Mouse (Mus musculus): Measurements from ENCODE around the gene Gm9844. TPM values are rescaled to one million over a fixed set of nuclear protein-coding genes. Genes with fewer than 3 reads are reported as not detected.

Gm9844 gene
- polyA plus RNA-seq, 2 experiments, result 1.3 to 1.5 TPM

GRCm38 (mm10) chr7:24896269-24896668 is 34.3 kb downstream of the Gm9844 start:
- H3K27ac ChIP-seq, result no peak overlapping the region
- no peak for DNase-seq (ENCODE audit: low read depth in 3 of 3, low spot score in 3 of 3)
- WGBS (ENCODE audit: insufficient replicate concordance), result 83% methylated on average over 8 of the region's 8 CpGs

GRCm38 (mm10) chr7:24897224-24897623 is 35.2 kb downstream of the Gm9844 start, which contains the start of gene Cd79a:
Gene Cd79a (plus strand): TSS chr7:24897381.
- Histone ChIP-seq H3K9ac (replicated peaks) (no peak within 1 kb of the TSS), H3K4me2 (ENCODE audit: low read depth) (no peak within 1 kb of the TSS), H3K4me3 (ENCODE audit: insufficient read depth in 1 of 2, low read depth in 2 of 2, low read length in 2 of 2) (no peak within 1 kb of the TSS), H3K9me3 (ENCODE audit: control insufficient read depth, low read length) (no peaks in the 10 kb centered on the region), H3K4me1 (replicated peaks; ENCODE audit: control insufficient read depth in 2 of 2, insufficient read depth in 2 of 2, low read length in 1 of 2) (peaks cover 6% of the 10 kb centered on the region in 2 experiments), H3K27ac (no peak within 1 kb of the TSS), H3K36me3 (replicated peaks; ENCODE audit: control insufficient read depth, insufficient read depth, low read depth) (no peaks in the 10 kb centered on the region), H3K27me3 (ENCODE audit: control insufficient read depth, insufficient read depth, low read length) (no peaks in the 10 kb centered on the region)
- ATAC-seq (ENCODE audit: insufficient read depth), result no peak
- 56% methylated on average over 12 of the region's 12 CpGs for WGBS (ENCODE audit: insufficient replicate concordance)
- no peak for DNase-seq (ENCODE audit: low read depth in 3 of 3, low spot score in 3 of 3)
- TF ChIP-seq EP300 (IDR thresholded peaks at IDR 0.05; ENCODE audit: low read depth), result no peak
- TF ChIP-seq CTCF (IDR thresholded peaks at IDR 0.05; ENCODE audit: low read depth), result no peak

More at GRCm38 (mm10) chr7:24896269-24896668, 34.3 kb downstream of the Gm9844 start:
- Histone ChIP-seq H3K36me3 (replicated peaks; ENCODE audit: control insufficient read depth, insufficient read depth, low read depth) (no peaks in the 10 kb centered on the region), H3K27me3 (ENCODE audit: control insufficient read depth, insufficient read depth, low read length) (no peaks in the 10 kb centered on the region), H3K4me2 (ENCODE audit: low read depth) (no peak overlapping the region), H3K4me3 (ENCODE audit: insufficient read depth in 1 of 2, low read depth in 2 of 2, low read length in 2 of 2) (no peak overlapping the region), H3K9ac (replicated peaks) (no peak overlapping the region), H3K4me1 (replicated peaks; ENCODE audit: control insufficient read depth in 2 of 2, insufficient read depth in 2 of 2, low read length in 1 of 2) (no peaks in the 10 kb centered on the region), H3K9me3 (ENCODE audit: control insufficient read depth, low read length) (no peaks in the 10 kb centered on the region)
- TF ChIP-seq EP300 (IDR thresholded peaks at IDR 0.05; ENCODE audit: low read depth) (no peak), CTCF (IDR thresholded peaks at IDR 0.05; ENCODE audit: low read depth) (no peak)
- ATAC-seq (ENCODE audit: insufficient read depth), result no peak

GRCm38 (mm10) chr7:24897959-24898358 is 35.9 kb downstream of the Gm9844 start:
- 62% methylated on average over 5 of the region's 5 CpGs for WGBS (ENCODE audit: insufficient replicate concordance)
- no peak overlapping the region for H3K9ac ChIP-seq (replicated peaks)
- H3K4me1 ChIP-seq (replicated peaks; ENCODE audit: control insufficient read depth in 2 of 2, insufficient read depth in 2 of 2, low read length in 1 of 2), result peaks cover 10 to 11% of the 10 kb centered on the region in 2 experiments
- TF ChIP-seq EP300 (IDR thresholded peaks at IDR 0.05; ENCODE audit: low read depth), result no peak
- TF ChIP-seq CTCF (IDR thresholded peaks at IDR 0.05; ENCODE audit: low read depth), result no peak
- ATAC-seq (ENCODE audit: insufficient read depth) (no peak), DNase-seq (ENCODE audit: low read depth in 3 of 3, low spot score in 3 of 3) (no peak)
- H3K27ac ChIP-seq, result no peak overlapping the region
- H3K4me3 ChIP-seq (ENCODE audit: insufficient read depth in 1 of 2, low read depth in 2 of 2, low read length in 2 of 2), result no peak overlapping the region
- H3K4me2 ChIP-seq (ENCODE audit: low read depth), result no peak overlapping the region
- H3K9me3 ChIP-seq (ENCODE audit: control insufficient read depth, low read length), result no peaks in the 10 kb centered on the region
- H3K27me3 ChIP-seq (ENCODE audit: control insufficient read depth, insufficient read depth, low read length), result no peaks in the 10 kb centered on the region
- no peaks in the 10 kb centered on the region for H3K36me3 ChIP-seq (replicated peaks; ENCODE audit: control insufficient read depth, insufficient read depth, low read depth)

GRCm38 (mm10) chr7:24901114-24901513 is 39.1 kb downstream of the Gm9844 start:
- ATAC-seq (ENCODE audit: insufficient read depth), result no peak
- H3K4me3 ChIP-seq (ENCODE audit: insufficient read depth in 1 of 2, low read depth in 2 of 2, low read length in 2 of 2), result no peak overlapping the region

GRCm38 (mm10) chr7:24901842-24902241 is 39.8 kb downstream of the Gm9844 start:
- no peak for TF ChIP-seq CTCF (IDR thresholded peaks at IDR 0.05; ENCODE audit: low read depth)
- no peak for TF ChIP-seq EP300 (IDR thresholded peaks at IDR 0.05; ENCODE audit: low read depth)
- Histone ChIP-seq H3K36me3 (replicated peaks; ENCODE audit: control insufficient read depth, insufficient read depth, low read depth) (no peaks in the 10 kb centered on the region), H3K27ac (peak overlapping the region; percentile 91), H3K27me3 (ENCODE audit: control insufficient read depth, insufficient read depth, low read length) (no peaks in the 10 kb centered on the region), H3K4me2 (ENCODE audit: low read depth) (peak overlapping the region; percentile 87), H3K9me3 (ENCODE audit: control insufficient read depth, low read length) (no peaks in the 10 kb centered on the region), H3K4me3 (ENCODE audit: insufficient read depth in 1 of 2, low read depth in 2 of 2, low read length in 2 of 2) (no peak overlapping the region), H3K4me1 (replicated peaks; ENCODE audit: control insufficient read depth in 2 of 2, insufficient read depth in 2 of 2, low read length in 1 of 2) (peaks cover 21 to 34% of the 10 kb centered on the region in 2 experiments), H3K9ac (replicated peaks) (peak overlapping the region; percentile 80)
- DNase-seq (ENCODE audit: low read depth in 3 of 3, low spot score in 3 of 3), result no peak
- 3% methylated on average over 1 of the region's 1 CpGs for WGBS (ENCODE audit: insufficient replicate concordance)
- ATAC-seq (ENCODE audit: insufficient read depth), result no peak

More at GRCm38 (mm10) chr7:24901114-24901513, 39.1 kb downstream of the Gm9844 start:
- 34% methylated on average over 6 of the region's 6 CpGs for WGBS (ENCODE audit: insufficient replicate concordance)
- Histone ChIP-seq H3K4me2 (ENCODE audit: low read depth) (no peak overlapping the region), H3K4me1 (replicated peaks; ENCODE audit: control insufficient read depth in 2 of 2, insufficient read depth in 2 of 2, low read length in 1 of 2) (peaks cover 14 to 27% of the 10 kb centered on the region in 2 experiments), H3K27me3 (ENCODE audit: control insufficient read depth, insufficient read depth, low read length) (no peaks in the 10 kb centered on the region), H3K9ac (replicated peaks) (no peak overlapping the region), H3K9me3 (ENCODE audit: control insufficient read depth, low read length) (no peaks in the 10 kb centered on the region), H3K27ac (no peak overlapping the region), H3K36me3 (replicated peaks; ENCODE audit: control insufficient read depth, insufficient read depth, low read depth) (no peaks in the 10 kb centered on the region)
- no peak for TF ChIP-seq CTCF (IDR thresholded peaks at IDR 0.05; ENCODE audit: low read depth)
- TF ChIP-seq EP300 (IDR thresholded peaks at IDR 0.05; ENCODE audit: low read depth), result no peak
- no peak for DNase-seq (ENCODE audit: low read depth in 3 of 3, low spot score in 3 of 3)

All from liver, embryonic 14.5 days (tissue).